Mouse (Mus musculus) heart, embryonic 16.5 days (tissue): ENCODE measurements around the gene Nrip1. TPM values are rescaled to one million over a fixed set of nuclear protein-coding genes. Genes with fewer than 3 reads are reported as not detected.

Experiments
- ATAC-seq: fragments of 200-750 bp; cut with Nextera tagmentation; replicated peaks from 2 replicates; pipeline ENCODE4 v1.8.0; 2017; ENCODE audit warnings: moderate number of reproducible peaks; ENCODE audit not compliant: insufficient read depth, low FRiP score; ENCODE audit errors: extremely low read depth
- H3K27ac ChIP-seq: fragments of 300-500 bp; sonication (generic); 2 replicates; pipeline ENCODE4 v1.5.1; 2014; ENCODE audit warnings: mild to moderate bottlenecking, low read length, control low read depth, moderate library complexity
- H3K27me3 ChIP-seq: fragments of 300-500 bp; sonication (generic); 2 replicates; pipeline ENCODE4 v1.6.1; 2014; ENCODE audit warnings: low read length, mixed read lengths; ENCODE audit not compliant: control insufficient read depth, insufficient read depth
- H3K36me3 ChIP-seq: fragments of 300-500 bp; sonication (generic); 2 replicates; pipeline ENCODE4 v1.6.1; 2014; ENCODE audit not compliant: control insufficient read depth, insufficient read depth
- H3K4me1 ChIP-seq: fragments of 300-500 bp; sonication (generic); 2 replicates; pipeline ENCODE4 v1.6.1; 2014; ENCODE audit warnings: low read length, mixed read lengths; ENCODE audit not compliant: control insufficient read depth, insufficient read depth
- H3K4me2 ChIP-seq: fragments of 300-500 bp; sonication (generic); 2 replicates; pipeline ENCODE4 v1.6.1; 2014; ENCODE audit warnings: low read depth, mild to moderate bottlenecking, control low read depth, low read length
- H3K4me3 ChIP-seq: fragments of 300-500 bp; sonication (generic); 2 replicates; pipeline ENCODE4 v1.5.1; 2014; ENCODE audit warnings: mild to moderate bottlenecking, control low read depth, low read length
- H3K9ac ChIP-seq: fragments of 300-500 bp; sonication (generic); 2 replicates; pipeline ENCODE4 v1.6.1; 2014; ENCODE audit warnings: low read length, control low read depth
- H3K9me3 ChIP-seq: fragments of 300-500 bp; sonication (generic); replicated peaks from 2 replicates; pipeline ENCODE4 v1.6.1; 2016; ENCODE audit warnings: low read length; ENCODE audit not compliant: control insufficient read depth
- whole genome bisulfite sequencing: fragments of 180-500 bp; shearing (Covaris S2); extraction: QIAGEN DNeasy Blood & Tissue Kit; methylation state at CpG from one replicate; pipeline ENCODE4 v1.1.7; 2014; 5-methylcytosine and 5-hydroxymethylcytosine counted together
- polyA plus RNA-seq: library from polyadenylated mRNA; unstranded; fragments of >200 nt; fragmentation: Nextera tagmentation; extraction: Ambion mirVana; gene quantifications from 2 replicates; pipeline ENCODE4 v1.2.1, GENCODE M21; 2015

Nrip1 gene
- polyA plus RNA-seq, 1 experiment from 2014 or later, result 23.1 TPM

DNA sequence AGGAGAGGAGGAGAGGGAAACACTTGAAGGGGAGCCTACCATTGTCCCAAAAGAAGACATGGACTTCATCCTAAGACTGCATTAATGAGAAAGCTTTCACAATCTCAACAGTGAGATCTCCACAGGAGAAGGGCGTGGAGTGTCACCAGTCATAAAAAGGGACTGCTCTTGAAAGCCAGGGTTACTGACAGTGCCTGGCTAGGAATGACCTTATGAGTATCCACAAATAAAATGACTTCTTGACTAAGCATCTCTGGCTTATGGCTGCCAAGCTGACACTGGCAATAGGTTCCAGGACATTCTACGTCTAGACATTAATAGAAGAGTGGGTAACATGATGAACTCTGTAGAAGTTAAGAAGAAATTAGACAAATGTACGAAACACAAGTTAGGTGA lies 48.3 kb downstream of the Nrip1 start:
- Histone ChIP-seq H3K9me3 (no peaks in the 10 kb centered on the region), H3K4me2 (no peak overlapping the region), H3K27ac (no peak overlapping the region), H3K9ac (no peak overlapping the region), H3K4me1 (peaks cover 22% of the 10 kb centered on the region), H3K4me3 (no peak overlapping the region), H3K36me3 (peaks cover 6% of the 10 kb centered on the region; the same call in 1 of the 2 replicates), H3K27me3 (no peaks in the 10 kb centered on the region)
- ATAC-seq, result no peak
- 90% methylated on average over 3 of the region's 3 CpGs for WGBS

- Histone ChIP-seq H3K27me3 (no peaks in the 10 kb centered on the region), H3K36me3 (peaks cover 6% of the 10 kb centered on the region; the same call in 1 of the 2 replicates), H3K9me3 (no peaks in the 10 kb centered on the region), H3K4me3 (no peak overlapping the region), H3K27ac (no peak overlapping the region), H3K9ac (no peak overlapping the region), H3K4me1 (peaks cover 27% of the 10 kb centered on the region), H3K4me2 (no peak overlapping the region)
- no peak for ATAC-seq
- 68% methylated on average over 3 of the region's 4 CpGs for WGBS
These were observed 49.0 kb downstream of the Nrip1 start for GRCm38 (mm10) chr16:76324411-76325314.

DNA sequence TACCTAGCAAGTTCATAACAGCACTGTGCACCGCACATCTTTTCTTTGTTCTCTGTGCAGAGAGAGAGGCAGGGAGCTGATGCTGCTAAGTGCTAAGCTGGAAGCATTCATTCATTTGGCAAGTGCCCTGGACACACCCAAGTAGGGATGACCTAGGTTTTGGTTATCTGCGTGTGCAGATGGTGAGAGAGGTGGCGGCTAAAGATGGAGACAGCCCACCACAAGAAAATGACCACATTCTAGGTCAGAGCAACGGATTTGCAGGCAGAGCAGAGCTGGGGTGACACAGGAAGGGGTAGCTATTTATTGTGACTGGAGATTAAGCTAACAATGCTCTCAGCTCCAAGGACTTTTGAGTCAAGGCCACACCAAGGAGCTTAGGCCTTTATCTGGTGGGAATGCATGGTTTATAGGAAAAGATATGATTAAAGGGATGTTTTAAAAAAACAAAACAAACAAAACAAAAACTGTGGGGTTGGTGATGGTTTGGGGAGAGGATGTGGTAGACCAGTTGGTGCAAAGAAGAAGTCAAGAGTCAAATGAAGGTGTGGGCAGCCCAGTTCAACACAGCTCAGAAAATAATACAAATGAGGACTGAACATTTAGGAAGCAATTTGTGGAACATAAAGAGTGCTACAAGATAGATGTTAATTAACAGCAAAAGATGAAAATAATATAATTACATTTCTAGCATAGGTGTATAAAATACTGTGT lies 49.9 kb downstream of the Nrip1 start:
- Histone ChIP-seq H3K27ac (peak overlapping the region; percentile 45), H3K36me3 (peaks cover 6% of the 10 kb centered on the region; the same call in 1 of the 2 replicates), H3K4me2 (no peak overlapping the region), H3K9me3 (no peaks in the 10 kb centered on the region), H3K4me3 (no peak overlapping the region), H3K4me1 (peaks cover 28% of the 10 kb centered on the region), H3K9ac (no peak overlapping the region), H3K27me3 (no peaks in the 10 kb centered on the region)
- no peak for ATAC-seq
- WGBS, result 62% methylated on average over 4 of the region's 4 CpGs

GRCm38 (mm10) chr16:76323141-76323540 lies 50.5 kb downstream of the Nrip1 start:
- peaks cover 6% of the 10 kb centered on the region; the same call in 1 of the 2 replicates for H3K36me3 ChIP-seq
- no peak overlapping the region for H3K9ac ChIP-seq
- no peak overlapping the region for H3K4me3 ChIP-seq
- WGBS, result 94% methylated on average over 2 of the region's 2 CpGs
- H3K27ac ChIP-seq, result no peak overlapping the region
- no peaks in the 10 kb centered on the region for H3K9me3 ChIP-seq
- H3K4me1 ChIP-seq, result peaks cover 28% of the 10 kb centered on the region
- no peak overlapping the region for H3K4me2 ChIP-seq
- no peak for ATAC-seq
- H3K27me3 ChIP-seq, result no peaks in the 10 kb centered on the region

- H3K4me1 ChIP-seq, result peaks cover 28% of the 10 kb centered on the region
- H3K9me3 ChIP-seq, result no peaks in the 10 kb centered on the region
- peak overlapping the region; percentile 87 for H3K27ac ChIP-seq
- WGBS, result 9% methylated on average over 11 of the region's 11 CpGs
- H3K9ac ChIP-seq, result peak overlapping the region; percentile 65
- peak overlapping the region; percentile 60 for H3K4me2 ChIP-seq
- 0 out of 2 replicates have a peak, but pooled peaks cover 3% of the 10 kb centered on the region for H3K36me3 ChIP-seq
- peak overlapping the region; percentile 32 for H3K4me3 ChIP-seq
- peak; percentile 35; the same call in 1 of the 2 replicates for ATAC-seq
- H3K27me3 ChIP-seq, result no peaks in the 10 kb centered on the region
These were observed 52.0 kb downstream of the Nrip1 start for GRCm38 (mm10) chr16:76321527-76322165.

- 74% methylated on average over 5 of the region's 5 CpGs for WGBS
- no peak overlapping the region for H3K9ac ChIP-seq
- H3K27ac ChIP-seq, result peak overlapping the region; percentile 47; the same call in 1 of the 2 replicates
- H3K4me3 ChIP-seq, result no peak overlapping the region
- no peaks in the 10 kb centered on the region for H3K36me3 ChIP-seq
- no peaks in the 10 kb centered on the region for H3K27me3 ChIP-seq
- H3K9me3 ChIP-seq, result no peaks in the 10 kb centered on the region
- peaks cover 29% of the 10 kb centered on the region for H3K4me1 ChIP-seq
- ATAC-seq, result no peak
- H3K4me2 ChIP-seq, result no peak overlapping the region
These were observed 53.5 kb downstream of the Nrip1 start for GRCm38 (mm10) chr16:76320118-76320473.

- H3K4me2 ChIP-seq, result no peak overlapping the region
- ATAC-seq, result no peak
- H3K4me1 ChIP-seq, result peaks cover 28% of the 10 kb centered on the region
- H3K27ac ChIP-seq, result peak overlapping the region; percentile 47; the same call in 1 of the 2 replicates
- no peak overlapping the region for H3K4me3 ChIP-seq
- H3K9me3 ChIP-seq, result no peaks in the 10 kb centered on the region
- H3K36me3 ChIP-seq, result no peaks in the 10 kb centered on the region
- H3K9ac ChIP-seq, result no peak overlapping the region
- no peaks in the 10 kb centered on the region for H3K27me3 ChIP-seq
- 61% methylated on average over 11 of the region's 11 CpGs for WGBS
These were observed 54.1 kb downstream of the Nrip1 start for GRCm38 (mm10) chr16:76319364-76320117.

DNA sequence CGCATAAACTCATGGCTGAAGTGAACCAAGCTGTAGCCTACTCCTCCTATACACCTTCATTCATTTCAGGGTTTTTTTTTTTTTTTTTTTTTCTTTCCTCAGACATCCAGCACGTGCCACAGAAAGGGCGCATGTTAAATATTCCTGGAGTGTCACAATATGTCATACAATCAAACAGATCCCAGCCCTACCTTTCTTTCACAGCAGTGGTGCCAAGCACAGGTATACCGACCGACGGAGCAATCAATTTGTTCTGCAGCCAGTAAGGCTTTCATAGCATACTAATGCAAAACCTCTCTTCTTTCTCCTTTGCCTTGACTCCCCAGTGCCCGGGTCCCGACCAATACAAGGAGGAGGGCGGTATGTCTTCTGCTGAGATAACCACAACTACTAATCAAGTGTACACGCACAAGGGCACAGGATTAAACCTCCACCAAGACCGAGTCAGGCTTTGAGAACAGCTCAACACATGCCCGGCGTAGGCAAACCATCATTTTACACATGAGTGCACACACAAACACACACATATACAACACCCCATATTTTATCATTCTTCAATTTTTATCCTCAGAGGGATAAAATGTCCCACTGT lies 55.2 kb downstream of the Nrip1 start:
- H3K9ac ChIP-seq, result no peak overlapping the region
- H3K27me3 ChIP-seq, result no peaks in the 10 kb centered on the region
- H3K4me3 ChIP-seq, result no peak overlapping the region
- 78% methylated on average over 13 of the region's 13 CpGs for WGBS
- H3K4me2 ChIP-seq, result no peak overlapping the region
- no peaks in the 10 kb centered on the region for H3K36me3 ChIP-seq
- peaks cover 23% of the 10 kb centered on the region for H3K4me1 ChIP-seq
- no peak for ATAC-seq
- H3K9me3 ChIP-seq, result no peaks in the 10 kb centered on the region
- H3K27ac ChIP-seq, result no peak overlapping the region
